Mouse (Mus musculus) forebrain, embryonic 16.5 days (tissue): ENCODE data around the gene Ecm1. TPM values are rescaled to one million over a fixed set of nuclear protein-coding genes. Genes with fewer than 3 reads are reported as not detected.

Experiments
- ATAC-seq: fragments of 200-750 bp; cut with Nextera tagmentation; 2 replicates; pipeline ENCODE4 v1.8.0; 2017; ENCODE audit warnings: mild to moderate bottlenecking, moderate library complexity
- H3K27ac ChIP-seq: fragments of 300-500 bp; sonication (generic); 2 replicates; pipeline ENCODE4 v1.5.1; 2014; ENCODE audit warnings: low read length, control low read depth
- H3K27me3 ChIP-seq: fragments of 300-500 bp; sonication (generic); replicated peaks from 2 replicates; pipeline ENCODE4 v1.6.1; 2014; ENCODE audit warnings: low read length; ENCODE audit not compliant: control insufficient read depth, insufficient read depth
- H3K36me3 ChIP-seq: fragments of 300-500 bp; sonication (generic); 2 replicates; pipeline ENCODE4 v1.6.1; 2014; ENCODE audit not compliant: control insufficient read depth, insufficient read depth
- H3K4me1 ChIP-seq: fragments of 300-500 bp; sonication (generic); replicated peaks from 2 replicates; pipeline ENCODE4 v1.6.1; 2014; ENCODE audit warnings: low read length; ENCODE audit not compliant: control insufficient read depth, insufficient read depth
- H3K4me2 ChIP-seq: fragments of 300-500 bp; sonication (generic); 2 replicates; pipeline ENCODE4 v1.6.1; 2014; ENCODE audit warnings: mild to moderate bottlenecking, low read length, control low read depth
- H3K4me3 ChIP-seq: fragments of 300-500 bp; sonication (generic); replicated peaks from 2 replicates; pipeline ENCODE4 v1.5.1; 2014; ENCODE audit warnings: mild to moderate bottlenecking, low read length, control low read depth
- H3K9ac ChIP-seq: fragments of 300-500 bp; sonication (generic); replicated peaks from 2 replicates; pipeline ENCODE4 v1.6.1; 2014; ENCODE audit warnings: low read depth, low read length, control low read depth
- H3K9me3 ChIP-seq: fragments of 300-500 bp; sonication (generic); 2 replicates; pipeline ENCODE4 v1.6.1; 2016; ENCODE audit warnings: low read length; ENCODE audit not compliant: control insufficient read depth
- WGBS: fragments of 180-500 bp; shearing (Covaris S2); extraction: QIAGEN DNeasy Blood & Tissue Kit; methylation state at CpG from one replicate; pipeline ENCODE4 v1.1.7; 2014; 5-methylcytosine and 5-hydroxymethylcytosine counted together
- polyA plus RNA-seq: library from polyadenylated mRNA; unstranded; fragments of >200 nt; fragmentation: Nextera tagmentation; extraction: Ambion mirVana; gene quantifications from 2 replicates; pipeline ENCODE4 v1.2.1, GENCODE M21; 2015

Gene Ecm1
- polyA plus RNA-seq, 1 experiment from 2014 or later: 7.9 TPM

- no peaks in the 10 kb centered on the region for H3K4me1 ChIP-seq
- ATAC-seq: no peak
Measured at GRCm38 (mm10) chr3:95709044-95709443, 30.3 kb downstream of the Ecm1 start.

GRCm38 (mm10) chr3:95707497-95707896 lies 31.9 kb downstream of the Ecm1 start:
- Histone ChIP-seq H3K4me3 (no peak overlapping the region), H3K27me3 (no peaks in the 10 kb centered on the region), H3K4me1 (no peaks in the 10 kb centered on the region), H3K27ac (no peak overlapping the region), H3K9me3 (no peaks in the 10 kb centered on the region), H3K4me2 (no peak overlapping the region), H3K9ac (no peak overlapping the region), H3K36me3 (no peaks in the 10 kb centered on the region)
- WGBS: 96% methylated on average over 7 of the region's 7 CpGs
- ATAC-seq: no peak

More at GRCm38 (mm10) chr3:95709044-95709443, 30.3 kb downstream of the Ecm1 start:
- H3K36me3 ChIP-seq: no peaks in the 10 kb centered on the region
- no peaks in the 10 kb centered on the region for H3K9me3 ChIP-seq
- no peak overlapping the region for H3K27ac ChIP-seq
- no peak overlapping the region for H3K4me3 ChIP-seq
- H3K4me2 ChIP-seq: no peak overlapping the region
- no peak overlapping the region for H3K9ac ChIP-seq
- 97% methylated on average over 4 of the region's 4 CpGs for WGBS
- no peaks in the 10 kb centered on the region for H3K27me3 ChIP-seq

GRCm38 (mm10) chr3:95706273-95706672 lies 33.1 kb downstream of the Ecm1 start:
- Histone ChIP-seq H3K9me3 (no peaks in the 10 kb centered on the region), H3K36me3 (no peaks in the 10 kb centered on the region), H3K27me3 (no peaks in the 10 kb centered on the region), H3K4me3 (no peak overlapping the region), H3K27ac (no peak overlapping the region), H3K9ac (no peak overlapping the region), H3K4me2 (no peak overlapping the region), H3K4me1 (peaks cover 8% of the 10 kb centered on the region)
- ATAC-seq: no peak
- whole genome bisulfite sequencing: 84% methylated on average over 4 of the region's 4 CpGs

- 93% methylated on average over 4 of the region's 4 CpGs for whole genome bisulfite sequencing
- no peak for ATAC-seq
- Histone ChIP-seq H3K9me3 (no peaks in the 10 kb centered on the region), H3K27ac (no peak overlapping the region), H3K4me1 (peaks cover 8% of the 10 kb centered on the region), H3K4me3 (no peak overlapping the region), H3K36me3 (no peaks in the 10 kb centered on the region), H3K9ac (no peak overlapping the region), H3K27me3 (no peaks in the 10 kb centered on the region), H3K4me2 (no peak overlapping the region)
Measured at GRCm38 (mm10) chr3:95704612-95705011, 34.8 kb downstream of the Ecm1 start.

GRCm38 (mm10) chr3:95703276-95703675 lies 36.1 kb downstream of the Ecm1 start:
- no peak overlapping the region for H3K4me2 ChIP-seq
- ATAC-seq: no peak
- H3K27ac ChIP-seq: no peak overlapping the region
- no peak overlapping the region for H3K4me3 ChIP-seq
- peaks cover 8% of the 10 kb centered on the region for H3K4me1 ChIP-seq
- WGBS: 94% methylated on average over 3 of the region's 3 CpGs
- no peaks in the 10 kb centered on the region for H3K36me3 ChIP-seq
- H3K9ac ChIP-seq: no peak overlapping the region
- no peaks in the 10 kb centered on the region for H3K9me3 ChIP-seq
- no peaks in the 10 kb centered on the region for H3K27me3 ChIP-seq

GRCm38 (mm10) chr3:95701877-95702540 lies 37.4 kb downstream of the Ecm1 start:
- peak overlapping the region; percentile 45 for H3K9ac ChIP-seq
- peak; percentile 86 for ATAC-seq
- no peaks in the 10 kb centered on the region for H3K27me3 ChIP-seq
- peak overlapping the region; percentile 53 for H3K4me2 ChIP-seq
- peak overlapping the region; percentile 26 for H3K4me3 ChIP-seq
- no peak overlapping the region for H3K27ac ChIP-seq
- peaks cover 8% of the 10 kb centered on the region for H3K4me1 ChIP-seq
- H3K36me3 ChIP-seq: no peaks in the 10 kb centered on the region
- 4% methylated on average over 24 of the region's 24 CpGs for WGBS
- no peaks in the 10 kb centered on the region for H3K9me3 ChIP-seq

GRCm38 (mm10) chr3:95701085-95701484 lies 38.3 kb downstream of the Ecm1 start:
- H3K4me1 ChIP-seq: peaks cover 8% of the 10 kb centered on the region
- 84% methylated on average over 2 of the region's 2 CpGs for WGBS

GRCm38 (mm10) chr3:95700233-95700681 lies 39.1 kb downstream of the Ecm1 start:
- ATAC-seq: no peak
- Histone ChIP-seq H3K9ac (no peak overlapping the region), H3K9me3 (no peaks in the 10 kb centered on the region), H3K27ac (no peak overlapping the region), H3K4me1 (peaks cover 8% of the 10 kb centered on the region), H3K27me3 (no peaks in the 10 kb centered on the region), H3K36me3 (no peaks in the 10 kb centered on the region), H3K4me2 (no peak overlapping the region), H3K4me3 (no peak overlapping the region)
- WGBS: 70% methylated on average over 6 of the region's 6 CpGs

More at GRCm38 (mm10) chr3:95701085-95701484, 38.3 kb downstream of the Ecm1 start:
- H3K36me3 ChIP-seq: no peaks in the 10 kb centered on the region
- H3K9me3 ChIP-seq: no peaks in the 10 kb centered on the region
- no peak overlapping the region for H3K27ac ChIP-seq
- H3K27me3 ChIP-seq: no peaks in the 10 kb centered on the region
- no peak overlapping the region for H3K9ac ChIP-seq
- H3K4me3 ChIP-seq: no peak overlapping the region
- ATAC-seq: no peak
- H3K4me2 ChIP-seq: no peak overlapping the region

GRCm38 (mm10) chr3:95698286-95698685 lies 41.1 kb downstream of the Ecm1 start:
- ATAC-seq: no peak
- Histone ChIP-seq H3K4me1 (peaks cover 8% of the 10 kb centered on the region), H3K36me3 (no peaks in the 10 kb centered on the region), H3K4me2 (no peak overlapping the region), H3K27me3 (no peaks in the 10 kb centered on the region), H3K4me3 (no peak overlapping the region), H3K27ac (no peak overlapping the region), H3K9me3 (no peaks in the 10 kb centered on the region), H3K9ac (no peak overlapping the region)
- 94% methylated on average over 4 of the region's 4 CpGs for WGBS

GRCm38 (mm10) chr3:95696360-95696759 lies 43.0 kb downstream of the Ecm1 start:
- Histone ChIP-seq H3K4me2 (no peak overlapping the region), H3K9me3 (no peaks in the 10 kb centered on the region), H3K27me3 (no peaks in the 10 kb centered on the region), H3K36me3 (no peaks in the 10 kb centered on the region), H3K4me1 (no peaks in the 10 kb centered on the region), H3K27ac (no peak overlapping the region), H3K9ac (no peak overlapping the region), H3K4me3 (no peak overlapping the region)
- ATAC-seq: no peak
- 57% methylated on average over 7 of the region's 7 CpGs for WGBS
